Mouse (Mus musculus) liver, embryonic 14.5 days (tissue): ENCODE results near the gene Thap8. TPM values are rescaled to one million over a fixed set of nuclear protein-coding genes. Genes with fewer than 3 reads are reported as not detected.
"Not testable (repeated sequence)": the region's sequence is repeated elsewhere in the genome, so short reads cannot be mapped to it uniquely, and the experiment has no call there.

Source experiments
- ATAC-seq: fragments of 200-750 bp; cut with Nextera tagmentation; 2 replicates; pipeline ENCODE4 v1.8.0; 2017; ENCODE audit warnings: moderate number of reproducible peaks, mild to moderate bottlenecking, moderate library complexity; ENCODE audit not compliant: insufficient read depth
- DNase-seq, 3 experiments: peaks; one replicate each; pipeline ENCODE4 v3.0.0-alpha.2; 2012 to 2013; ENCODE audit warnings: low read depth in 3 of 3, low spot score in 3 of 3
- H3K27ac ChIP-seq: fragments of 300-500 bp; sonication (generic); 2 replicates; pipeline ENCODE4 v1.5.1; 2014; ENCODE audit warnings: moderate library complexity, mild to moderate bottlenecking, control low read depth, inconsistent platforms
- H3K27me3 ChIP-seq: fragments of 300-500 bp; sonication (generic); 2 replicates; pipeline ENCODE4 v1.6.1; 2014; ENCODE audit warnings: mild to moderate bottlenecking, low read length, moderate library complexity; ENCODE audit not compliant: control insufficient read depth, insufficient read depth
- H3K36me3 ChIP-seq: fragments of 300-500 bp; sonication (generic); replicated peaks from 2 replicates; pipeline ENCODE4 v1.6.1; 2014; ENCODE audit warnings: low read depth; ENCODE audit not compliant: control insufficient read depth, insufficient read depth
- H3K4me1 ChIP-seq, 2 experiments: fragments of 200-500 bp in 1 of 2; fragments of 300-500 bp in 1 of 2; sonication (generic) in 1 of 2; replicated peaks; 2 replicates each; pipeline ENCODE4 v1.6.1; 2012 to 2014; ENCODE audit warnings: antibody characterized with exemption in 1 of 2, inconsistent platforms in 1 of 2, low read length in 1 of 2; ENCODE audit not compliant: control insufficient read depth in 2 of 2, insufficient read depth in 2 of 2
- H3K4me2 ChIP-seq: fragments of 300-500 bp; sonication (generic); 2 replicates; pipeline ENCODE4 v1.6.1; 2014; ENCODE audit warnings: low read depth, mild to moderate bottlenecking, control low read depth, moderate library complexity
- H3K4me3 ChIP-seq, 2 experiments: fragments of 200-500 bp in 1 of 2; fragments of 300-500 bp in 1 of 2; sonication (generic) in 1 of 2; 2 replicates each; pipeline ENCODE4 v1.5.1; 2012 to 2014; ENCODE audit warnings: low read depth in 2 of 2, low read length in 2 of 2, mild to moderate bottlenecking in 2 of 2, control low read depth in 1 of 2, inconsistent platforms in 1 of 2, moderate library complexity in 1 of 2; ENCODE audit not compliant: insufficient read depth in 1 of 2
- H3K9ac ChIP-seq: fragments of 300-500 bp; sonication (generic); replicated peaks from 2 replicates; pipeline ENCODE4 v1.6.1; 2014; ENCODE audit warnings: mild to moderate bottlenecking, control low read depth, moderate library complexity
- H3K9me3 ChIP-seq: fragments of 300-500 bp; sonication (generic); 2 replicates; pipeline ENCODE4 v1.6.1; 2016; ENCODE audit warnings: low read length, mixed read lengths; ENCODE audit not compliant: control insufficient read depth
- CTCF ChIP-seq: IDR thresholded peaks from 2 replicates; pipeline ENCODE4 v1.5.1; 2016; ENCODE audit warnings: antibody characterized with exemption, low read depth, control low read depth
- EP300 ChIP-seq: IDR thresholded peaks from 2 replicates; pipeline ENCODE4 v1.6.1; 2016; ENCODE audit warnings: antibody characterized with exemption, low read depth
- WGBS: fragments of 180-500 bp; shearing (Covaris S2); extraction: QIAGEN DNeasy Blood & Tissue Kit; methylation state at CpG from one replicate; pipeline ENCODE4 v1.1.7; 2014; ENCODE audit not compliant: insufficient replicate concordance; 5-methylcytosine and 5-hydroxymethylcytosine counted together
- polyA plus RNA-seq, 2 experiments: library from polyadenylated mRNA; depleted of rRNA in 1 of 2; stranded (reverse) in 1 of 2; unstranded in 1 of 2; fragments of >200 nt; fragmentation: Nextera tagmentation in 1 of 2; extraction: Ambion mirVana in 1 of 2; gene quantifications; 2 replicates each; pipeline versions ENCODE4 v1.2.1 to v1.2.3; 2012 to 2014

Thap8 gene
- polyA plus RNA-seq, 2 experiments: 0.03 TPM; not detected in 1

- TF ChIP-seq CTCF (no peak), EP300 (no peak)
- Histone ChIP-seq H3K9me3 (no peaks in the 10 kb centered on the region), H3K4me3 (no peak overlapping the region), H3K27ac (no peak overlapping the region), H3K27me3 (no peaks in the 10 kb centered on the region), H3K9ac (no peak overlapping the region), H3K4me2 (peak overlapping the region; percentile 94; the same call in 1 of the 2 replicates), H3K4me1 (peaks cover 2 to 9% of the 10 kb centered on the region in 2 experiments; a peak in 1 of 4 replicates), H3K36me3 (no peaks in the 10 kb centered on the region)
- ATAC-seq: no peak
- WGBS: 76% methylated on average over 20 of the region's 20 CpGs
- no peak for DNase-seq
Measured at GRCm38 (mm10) chr7:30233387-30233786, 46.5 kb upstream of the Thap8 start.

- Histone ChIP-seq H3K27ac (no peak overlapping the region), H3K9me3 (no peaks in the 10 kb centered on the region), H3K36me3 (no peaks in the 10 kb centered on the region), H3K4me2 (no peak overlapping the region), H3K4me1 (peaks cover 2 to 9% of the 10 kb centered on the region in 2 experiments; a peak in 1 of 4 replicates), H3K4me3 (no peak overlapping the region), H3K27me3 (no peaks in the 10 kb centered on the region), H3K9ac (no peak overlapping the region)
- 83% methylated on average over 15 of the region's 15 CpGs for WGBS
- DNase-seq: no peak
- TF ChIP-seq EP300 (no peak), CTCF (no peak)
- no peak for ATAC-seq
Measured at GRCm38 (mm10) chr7:30234276-30234858, 45.5 kb upstream of the Thap8 start.

- DNase-seq (no peak), ATAC-seq (no peak)
- TF ChIP-seq CTCF: no peak
- no peak for TF ChIP-seq EP300
- no peak overlapping the region for H3K4me2 ChIP-seq
- H3K27me3 ChIP-seq: no peaks in the 10 kb centered on the region
- 74% methylated on average over 8 of the region's 8 CpGs for WGBS
- H3K4me1 ChIP-seq: peaks cover 2 to 9% of the 10 kb centered on the region in 2 experiments; a peak in 1 of 4 replicates
- peaks cover 1% of the 10 kb centered on the region; the same call in 1 of the 2 replicates for H3K36me3 ChIP-seq
- no peak overlapping the region for H3K4me3 ChIP-seq
- H3K27ac ChIP-seq: no peak overlapping the region
- no peaks in the 10 kb centered on the region for H3K9me3 ChIP-seq
- no peak overlapping the region for H3K9ac ChIP-seq
Measured at GRCm38 (mm10) chr7:30235091-30235490, 44.8 kb upstream of the Thap8 start.

GRCm38 (mm10) chr7:30235625-30236024 lies 44.3 kb upstream of the Thap8 start, which contains the start of gene Ovol3:
TSS of gene Ovol3 (minus strand) at chr7:30235725.
- no peaks in the 10 kb centered on the region for H3K27me3 ChIP-seq
- H3K4me1 ChIP-seq: peaks cover 2 to 9% of the 10 kb centered on the region in 2 experiments; a peak in 1 of 4 replicates
- no peak within 1 kb of the TSS for H3K27ac ChIP-seq
- TF ChIP-seq CTCF: no peak
- no peak for TF ChIP-seq EP300
- no peak for DNase-seq
- H3K9ac ChIP-seq: no peak within 1 kb of the TSS
- peaks cover 3% of the 10 kb centered on the region; the same call in 1 of the 2 replicates for H3K36me3 ChIP-seq
- no peak within 1 kb of the TSS for H3K4me3 ChIP-seq
- ATAC-seq: no peak
- H3K4me2 ChIP-seq: no peak within 1 kb of the TSS
- H3K9me3 ChIP-seq: no peaks in the 10 kb centered on the region
- WGBS: 76% methylated on average over 4 of the region's 4 CpGs

- H3K4me1 ChIP-seq, ATAC-seq, H3K36me3 ChIP-seq, DNase-seq, H3K9ac ChIP-seq, H3K27me3 ChIP-seq, H3K27ac ChIP-seq, H3K4me2 ChIP-seq, H3K4me3 ChIP-seq, H3K9me3 ChIP-seq: not testable (repeated sequence)
- WGBS: 62% methylated on average over 3 of the region's 3 CpGs
Measured at GRCm38 (mm10) chr7:30237374-30237773, 42.5 kb upstream of the Thap8 start.
